Comparison of ENCODE assay signal across 16 mouse cellular contexts in the genomic region with DNA sequence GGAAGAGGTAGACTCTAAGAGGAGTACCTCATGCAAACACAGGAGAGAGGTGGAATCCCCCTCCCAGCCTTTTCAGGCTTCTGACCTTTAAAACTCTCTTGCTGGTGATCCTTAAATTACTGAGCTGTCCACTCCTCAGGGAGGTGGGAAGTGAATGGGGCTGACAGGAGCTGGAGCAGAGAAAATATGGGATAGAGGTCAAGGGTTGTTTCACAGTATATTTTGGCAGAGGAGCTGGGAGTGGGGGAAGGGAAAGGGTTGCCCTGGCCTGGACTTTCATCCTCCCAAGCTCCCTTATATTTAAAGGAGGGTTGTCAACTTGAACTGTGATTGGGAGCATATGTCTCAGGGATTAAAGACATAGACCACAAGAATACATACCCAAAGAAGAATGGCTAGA.
DNase-seq lines count a peak whose midpoint lies in the region; ATAC-seq and TF ChIP-seq lines count a peak whose summit lies in the region.
"Had no signal": no experiment of that assay in that cellular context is flagged by ENCODE, and none has a peak within 500 bp of the region (broad histone marks: within the 10 kb centered on the region; RNA-seq: fewer than 3 reads in every experiment).

No protein-coding gene starts in this region.

- TF ChIP-seq CTCF in lung, adult 2 months (IDR thresholded peaks at IDR 0.05; ENCODE audit: insufficient read depth, low read length) = no peak

- peak; percentile 27 for DNase-seq in adrenal gland, postnatal 10 days
- DNase-seq in adrenal gland, postnatal 4 days (ENCODE audit: low spot score in 2 of 2) = no peak
- no peak for DNase-seq in kidney, postnatal 10 days
- DNase-seq in lung, adult 2 months = no peak
- DNase-seq in yolk sac, embryonic 10.5 days (ENCODE audit: low spot score) = peak; percentile 58
- DNase-seq: cerebellum, adult 9-10 months; kidney, postnatal 4 days; layer of hippocampus, postnatal 36 days; thymus, postnatal 36 days had no signal

- H3K4me1 ChIP-seq in kidney, embryonic 14.5 days (ENCODE audit: control insufficient read depth, insufficient read depth, low read length) = peaks cover 35% of the 10 kb centered on the region
- peaks cover 21% of the 10 kb centered on the region for H3K4me1 ChIP-seq in lung, embryonic 16.5 days (replicated peaks; ENCODE audit: control insufficient read depth, insufficient read depth, low read length)
- H3K4me1 ChIP-seq in lung, adult 2 months (ENCODE audit: control insufficient read depth, insufficient read depth, low read length) = peaks cover 6% of the 10 kb centered on the region; the same call in 1 of the 2 replicates

- no peak overlapping the region for H3K9ac ChIP-seq in kidney, embryonic 14.5 days (ENCODE audit: low read depth, low read length)
- H3K9ac ChIP-seq in lung, embryonic 16.5 days (ENCODE audit: low read length) = no peak overlapping the region
- H3K9ac ChIP-seq: limb, embryonic 12.5 days; midbrain, embryonic 13.5 days; neural tube, embryonic 12.5 days had no signal

- H3K4me3 ChIP-seq in kidney, embryonic 14.5 days (ENCODE audit: low read length) = no peak overlapping the region
- no peak overlapping the region for H3K4me3 ChIP-seq in lung, embryonic 16.5 days (ENCODE audit: low read length)
- no peak overlapping the region for H3K4me3 ChIP-seq in lung, adult 2 months (replicated peaks; ENCODE audit: extremely low read depth, low read depth, low read length)
- H3K4me3 ChIP-seq: limb, embryonic 12.5 days; midbrain, embryonic 13.5 days; neural tube, embryonic 12.5 days had no signal

- no peak for TF ChIP-seq POLR2A in lung, adult 2 months (IDR thresholded peaks at IDR 0.05; ENCODE audit: borderline replicate concordance, extremely low read depth, low read depth, low read length)

- peak; percentile 77 for ATAC-seq in kidney, embryonic 14.5 days (ENCODE audit: low FRiP score, low TSS enrichment)
- 0 out of 2 replicates have a peak, but pooled peaks have one; percentile 20 for ATAC-seq in lung, embryonic 16.5 days (ENCODE audit: low read depth)
- ATAC-seq in erythroid progenitor cell, adult 5-6 weeks (replicated peaks; ENCODE audit: low FRiP score, poor library complexity, severe bottlenecking) = no peak
- ATAC-seq: midbrain, embryonic 13.5 days had no signal

- no peaks in the 10 kb centered on the region for H3K27me3 ChIP-seq in kidney, embryonic 14.5 days (ENCODE audit: control insufficient read depth, insufficient read depth, low read length)
- H3K27me3 ChIP-seq in lung, embryonic 16.5 days (ENCODE audit: control insufficient read depth, insufficient read depth, low read depth, low read length) = no peaks in the 10 kb centered on the region
- H3K27me3 ChIP-seq: CH12.LX; limb, embryonic 12.5 days; midbrain, embryonic 13.5 days; neural tube, embryonic 12.5 days had no signal

- no peaks in the 10 kb centered on the region for H3K36me3 ChIP-seq in kidney, embryonic 14.5 days (ENCODE audit: control insufficient read depth, insufficient read depth, low read length)
- H3K36me3 ChIP-seq in lung, embryonic 16.5 days (ENCODE audit: control insufficient read depth, insufficient read depth, low read length) = no peaks in the 10 kb centered on the region
- H3K36me3 ChIP-seq: limb, embryonic 12.5 days; midbrain, embryonic 13.5 days; neural tube, embryonic 12.5 days had no signal

- no peak overlapping the region for H3K27ac ChIP-seq in kidney, embryonic 14.5 days (ENCODE audit: low read depth, low read length)
- no peak overlapping the region for H3K27ac ChIP-seq in lung, embryonic 16.5 days (ENCODE audit: low read length)
- H3K27ac ChIP-seq: limb, embryonic 12.5 days; midbrain, embryonic 13.5 days; neural tube, embryonic 12.5 days had no signal

- no peak overlapping the region for H3K4me2 ChIP-seq in kidney, embryonic 14.5 days (replicated peaks; ENCODE audit: low read depth, low read length)
- no peak overlapping the region for H3K4me2 ChIP-seq in lung, embryonic 16.5 days (ENCODE audit: low read depth, low read length)
- H3K4me2 ChIP-seq: limb, embryonic 12.5 days; midbrain, embryonic 13.5 days; neural tube, embryonic 12.5 days had no signal

- no peaks in the 10 kb centered on the region for H3K9me3 ChIP-seq in kidney, embryonic 14.5 days (ENCODE audit: control insufficient read depth, low read length)
- no peaks in the 10 kb centered on the region for H3K9me3 ChIP-seq in lung, embryonic 16.5 days (ENCODE audit: control insufficient read depth, low read length)
- H3K9me3 ChIP-seq: limb, embryonic 12.5 days; midbrain, embryonic 13.5 days; neural tube, embryonic 12.5 days had no signal

Comparison
In these comparisons a context has a peak if more than half of its experiments do, and no peak if none do; other contexts are left out.
1. DNase-seq: peak in adrenal gland, postnatal 10 days (single experiment) and yolk sac, embryonic 10.5 days (single experiment); none in adrenal gland, postnatal 4 days (0 of 2), kidney, postnatal 10 days (single experiment) and lung, adult 2 months (single experiment).